Mouse (Mus musculus) ES-Bruce4 (cell line): ENCODE measurements around the gene Supt4a. TPM values are rescaled to one million over a fixed set of nuclear protein-coding genes. Genes with fewer than 3 reads are reported as not detected.
A peak's percentile ranks its signal among the peaks of the same experiment; 100 is the strongest.

Experiments used
- H3K27ac ChIP-seq: 2 replicates; pipeline ENCODE4 v1.5.1; 2012; ENCODE audit warnings: low read length, inconsistent platforms; ENCODE audit not compliant: insufficient read depth
- H3K27me3 ChIP-seq: 2 replicates; pipeline ENCODE4 v1.6.1; 2012; ENCODE audit warnings: mild to moderate bottlenecking, low read length, inconsistent platforms; ENCODE audit not compliant: control insufficient read depth, poor library complexity, insufficient read depth, severe bottlenecking
- H3K36me3 ChIP-seq: 2 replicates; pipeline ENCODE4 v1.6.1; 2012; ENCODE audit warnings: inconsistent platforms, mild to moderate bottlenecking, low read length, moderate library complexity; ENCODE audit not compliant: control insufficient read depth, poor library complexity, insufficient read depth, severe bottlenecking
- H3K4me1 ChIP-seq: one replicate; pipeline ENCODE4 v1.8.1; 2011; ENCODE audit warnings: low read length; ENCODE audit not compliant: control insufficient read depth, insufficient read depth
- H3K4me3 ChIP-seq: 2 replicates; pipeline ENCODE4 v1.5.1; 2011; ENCODE audit warnings: low read depth, mild to moderate bottlenecking, low read length
- H3K9ac ChIP-seq: 2 replicates; pipeline ENCODE4 v1.6.1; 2012; ENCODE audit warnings: low read depth, mild to moderate bottlenecking, inconsistent platforms; ENCODE audit not compliant: poor library complexity, severe bottlenecking
- H3K9me3 ChIP-seq: replicated peaks from 2 replicates; pipeline ENCODE4 v1.6.1; 2012; ENCODE audit warnings: mild to moderate bottlenecking, low read length, inconsistent platforms; ENCODE audit not compliant: control insufficient read depth, poor library complexity, insufficient read depth, severe bottlenecking
- CTCF ChIP-seq: IDR thresholded peaks from one replicate; pipeline ENCODE4 v1.8.1; 2011; ENCODE audit warnings: low read depth, low read length
- EP300 ChIP-seq: IDR thresholded peaks from 2 replicates; pipeline ENCODE4 v1.6.1; 2011; ENCODE audit warnings: low read depth, low read length; ENCODE audit not compliant: insufficient read depth
- POLR2A ChIP-seq: IDR thresholded peaks from one replicate; pipeline ENCODE4 v1.8.1; 2011; ENCODE audit warnings: low read length; ENCODE audit not compliant: insufficient read depth
- polyA plus RNA-seq: library from polyadenylated mRNA; stranded (reverse); fragments of >200 nt; gene quantifications from 2 replicates; pipeline ENCODE4 v1.2.4, GENCODE M21; 2011; ENCODE audit warnings: low read depth; ENCODE audit not compliant: missing spikeins, insufficient read depth, insufficient read length

Supt4a gene
- polyA plus RNA-seq, 1 experiment: 83.6 TPM

- no peak overlapping the region for H3K27ac ChIP-seq
- H3K9me3 ChIP-seq: no peaks in the 10 kb centered on the region
- TF ChIP-seq CTCF (peak; percentile 28), EP300 (no peak), POLR2A (no peak)
- H3K27me3 ChIP-seq: no peaks in the 10 kb centered on the region
- no peaks in the 10 kb centered on the region for H3K36me3 ChIP-seq
- peak overlapping the region; percentile 38 for H3K9ac ChIP-seq
- no peaks in the 10 kb centered on the region for H3K4me1 ChIP-seq
- no peak overlapping the region for H3K4me3 ChIP-seq
These were observed 17.0 kb upstream of the Supt4a start for GRCm38 (mm10) chr11:87720324-87720723.

GRCm38 (mm10) chr11:87720839-87721238 is 16.5 kb upstream of the Supt4a start:
- no peak for TF ChIP-seq POLR2A
- TF ChIP-seq CTCF: no peak
- TF ChIP-seq EP300: no peak
- Histone ChIP-seq H3K27ac (no peak overlapping the region), H3K36me3 (no peaks in the 10 kb centered on the region), H3K9me3 (no peaks in the 10 kb centered on the region), H3K4me3 (no peak overlapping the region; the same call in 1 of the 2 replicates), H3K27me3 (no peaks in the 10 kb centered on the region), H3K4me1 (no peaks in the 10 kb centered on the region), H3K9ac (peak overlapping the region; percentile 38)

- Histone ChIP-seq H3K9ac (no peak overlapping the region), H3K36me3 (no peaks in the 10 kb centered on the region), H3K27me3 (no peaks in the 10 kb centered on the region), H3K4me1 (no peaks in the 10 kb centered on the region), H3K4me3 (no peak overlapping the region), H3K27ac (no peak overlapping the region), H3K9me3 (no peaks in the 10 kb centered on the region)
- TF ChIP-seq EP300 (no peak), POLR2A (no peak), CTCF (no peak)
These were observed 15.2 kb upstream of the Supt4a start for GRCm38 (mm10) chr11:87722168-87722567.

- no peaks in the 10 kb centered on the region for H3K4me1 ChIP-seq
- no peak overlapping the region for H3K9ac ChIP-seq
- no peak overlapping the region for H3K4me3 ChIP-seq
- H3K27ac ChIP-seq: no peak overlapping the region
- no peaks in the 10 kb centered on the region for H3K9me3 ChIP-seq
- no peaks in the 10 kb centered on the region for H3K27me3 ChIP-seq
- TF ChIP-seq CTCF: peak; percentile 4
- TF ChIP-seq EP300: no peak
- no peak for TF ChIP-seq POLR2A
- no peaks in the 10 kb centered on the region for H3K36me3 ChIP-seq
These were observed 14.5 kb upstream of the Supt4a start for GRCm38 (mm10) chr11:87722891-87723290.

- no peak for TF ChIP-seq EP300
- no peak for TF ChIP-seq POLR2A
- Histone ChIP-seq H3K9ac (no peak overlapping the region), H3K27me3 (no peaks in the 10 kb centered on the region), H3K36me3 (no peaks in the 10 kb centered on the region), H3K27ac (no peak overlapping the region), H3K9me3 (no peaks in the 10 kb centered on the region), H3K4me3 (no peak overlapping the region), H3K4me1 (no peaks in the 10 kb centered on the region)
These were observed 11.8 kb upstream of the Supt4a start for GRCm38 (mm10) chr11:87725515-87725914.

- Histone ChIP-seq H3K27ac (no peak overlapping the region), H3K9ac (no peak overlapping the region), H3K9me3 (no peaks in the 10 kb centered on the region), H3K27me3 (no peaks in the 10 kb centered on the region), H3K36me3 (no peaks in the 10 kb centered on the region), H3K4me3 (no peak overlapping the region), H3K4me1 (no peaks in the 10 kb centered on the region)
- TF ChIP-seq CTCF (no peak), POLR2A (no peak), EP300 (no peak)
These were observed 11.3 kb upstream of the Supt4a start for GRCm38 (mm10) chr11:87725964-87726562.
